Mouse (Mus musculus) liver, adult 2 months (tissue): ENCODE measurements around the gene Gm10392.

Experiments used
- CTCF ChIP-seq: fragments of 200-500 bp; IDR thresholded peaks from 2 replicates; pipeline ENCODE4 v1.5.1; 2011; ENCODE audit warnings: low read depth, low read length, control low read depth
- POLR2A ChIP-seq: fragments of 200-500 bp; IDR thresholded peaks from 2 replicates; pipeline ENCODE4 v1.6.1; 2011; ENCODE audit warnings: low read length, control low read depth; ENCODE audit not compliant: insufficient read depth; ENCODE audit errors: extremely low read depth

DNA sequence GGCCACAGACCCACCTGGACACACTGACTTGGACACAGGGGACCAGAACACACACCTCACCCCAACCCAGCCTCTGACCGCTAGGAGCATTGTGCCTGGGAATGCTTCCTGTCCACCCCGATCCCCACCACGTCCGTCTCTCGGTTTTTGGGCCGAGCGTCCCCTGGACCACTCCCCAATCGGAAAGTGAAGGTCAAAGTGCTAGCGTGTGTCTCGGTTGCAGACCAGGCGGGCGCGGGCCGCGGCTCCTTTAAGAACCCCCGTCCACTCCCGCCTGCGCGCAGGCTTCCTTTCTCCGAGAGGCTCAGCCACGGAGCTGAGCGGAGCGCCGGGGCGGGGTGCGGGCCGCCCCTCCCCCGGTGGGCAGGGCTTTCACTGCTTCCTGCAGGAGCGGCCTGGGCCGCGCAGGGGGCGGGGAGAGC lies 26.1 kb downstream of the Gm10392 start:
- peak; percentile 46; the same call in 1 of the 2 replicates for TF ChIP-seq CTCF
- TF ChIP-seq POLR2A: peak; percentile 54; the same call in 1 of the 2 replicates
